Mouse (Mus musculus) liver, embryonic 14.5 days (tissue): ENCODE measurements around the gene St14.

ENCODE experiments used
- CTCF ChIP-seq: IDR thresholded peaks from 2 replicates; pipeline ENCODE4 v1.5.1; 2016; ENCODE audit warnings: antibody characterized with exemption, low read depth, control low read depth
- EP300 ChIP-seq: IDR thresholded peaks from 2 replicates; pipeline ENCODE4 v1.6.1; 2016; ENCODE audit warnings: antibody characterized with exemption, low read depth

DNA sequence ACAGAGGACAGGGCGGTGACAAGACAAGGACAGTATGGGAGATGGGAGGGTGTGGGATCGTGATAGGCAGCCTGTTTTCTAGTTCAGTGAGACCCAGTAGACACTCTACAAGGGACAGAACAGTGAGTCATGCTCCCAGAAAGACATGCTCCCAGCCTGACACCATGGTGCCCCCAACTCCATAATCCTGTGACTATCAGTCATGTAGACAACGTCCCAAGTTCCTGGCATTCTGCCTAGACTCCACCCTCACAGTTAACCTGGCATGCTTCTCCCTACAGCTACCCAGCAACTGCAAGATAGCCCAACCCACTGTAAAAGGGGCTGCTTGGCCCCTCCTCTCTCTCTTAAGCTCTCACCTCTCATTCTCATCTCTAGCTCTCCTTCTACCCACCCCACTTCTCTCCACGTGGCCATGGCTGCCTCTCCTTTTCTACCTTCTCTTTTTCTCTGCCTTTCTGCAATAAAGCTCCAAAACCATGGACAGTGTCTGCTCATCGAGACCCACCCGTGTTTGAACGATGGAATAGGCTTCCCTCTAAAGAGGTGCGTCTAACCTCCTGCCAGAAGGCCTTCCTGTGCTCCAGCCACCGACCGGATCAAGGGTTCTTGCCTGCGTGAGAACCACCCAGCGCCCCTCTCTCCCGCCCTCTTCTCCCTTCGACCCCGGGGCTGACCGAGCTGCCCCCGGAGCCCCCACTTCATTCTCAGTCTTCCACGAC is 39.4 kb downstream of the St14 start:
- TF ChIP-seq CTCF (no peak), EP300 (no peak)
